Mouse (Mus musculus) megakaryocyte progenitor cell, adult 5-6 weeks (primary cell): Measurements from ENCODE around the gene Dhx58. TPM values are rescaled to one million over a fixed set of nuclear protein-coding genes. Genes with fewer than 3 reads are reported as not detected.
"Not testable (repeated sequence)": the region's sequence is repeated elsewhere in the genome, so short reads cannot be mapped to it uniquely, and the experiment has no call there.

Experiments
- ATAC-seq: replicated peaks from 2 replicates; pipeline ENCODE4 v1.8.0; 2016; ENCODE audit warnings: mild to moderate bottlenecking, moderate TSS enrichment, inconsistent platforms; ENCODE audit not compliant: poor library complexity
- total RNA-seq, 2 experiments: library from RNA; stranded (forward) in 1 of 2; stranded (reverse) in 1 of 2; fragments of 157-497, 149-512 nt in 1 of 2; fragments of 200-1000 nt in 1 of 2; gene quantifications; 2 replicates each; pipeline versions ENCODE4 v1.2.3 to v1.2.4; 2015 to 2017

Gene Dhx58
- total RNA-seq, 2 experiments from 2014 or later, result 11.1 to 11.5 TPM

GRCm38 (mm10) chr11:100702081-100702851 lies 1.8 kb downstream of the Dhx58 start:
- peak; percentile 66 for ATAC-seq

GRCm38 (mm10) chr11:100701301-100701700 lies 2.8 kb downstream of the Dhx58 start:
- peak; percentile 56 for ATAC-seq

- no peak for ATAC-seq
These were observed 3.4 kb downstream of the Dhx58 start for GRCm38 (mm10) chr11:100700710-100701109.

- no peak for ATAC-seq
These were observed 6.2 kb downstream of the Dhx58 start for GRCm38 (mm10) chr11:100697921-100698320.

GRCm38 (mm10) chr11:100694926-100695325 lies 9.1 kb downstream of the Dhx58 start:
- peak; percentile 96 for ATAC-seq

- ATAC-seq, result no peak
These were observed 10.9 kb downstream of the Dhx58 start for GRCm38 (mm10) chr11:100693154-100693553.

- 0 out of 2 replicates have a peak, but pooled peaks have one; percentile 18 for ATAC-seq
These were observed 11.9 kb downstream of the Dhx58 start, which contains the start of gene Zfp385c for GRCm38 (mm10) chr11:100692164-100692616. Zfp385c (minus strand) TSS chr11:100692455.

GRCm38 (mm10) chr11:100690389-100690788 lies 13.7 kb downstream of the Dhx58 start:
- no peak for ATAC-seq

GRCm38 (mm10) chr11:100688443-100688842 lies 15.6 kb downstream of the Dhx58 start:
- no peak for ATAC-seq

- no peak for ATAC-seq
These were observed 16.8 kb downstream of the Dhx58 start for GRCm38 (mm10) chr11:100687265-100687664.

- ATAC-seq, result no peak
These were observed 18.7 kb downstream of the Dhx58 start for GRCm38 (mm10) chr11:100685371-100685770.

GRCm38 (mm10) chr11:100684084-100684483 lies 20.0 kb downstream of the Dhx58 start:
- no peak for ATAC-seq

GRCm38 (mm10) chr11:100682526-100682925 lies 21.5 kb downstream of the Dhx58 start:
- ATAC-seq, result no peak

- ATAC-seq, result no peak
These were observed 22.2 kb downstream of the Dhx58 start for GRCm38 (mm10) chr11:100681826-100682225.

GRCm38 (mm10) chr11:100677810-100678209 lies 26.3 kb downstream of the Dhx58 start:
- no peak for ATAC-seq

- ATAC-seq, result no peak
These were observed 30.9 kb downstream of the Dhx58 start for GRCm38 (mm10) chr11:100673169-100673568.

GRCm38 (mm10) chr11:100671956-100672355 lies 32.1 kb downstream of the Dhx58 start:
- no peak for ATAC-seq

- no peak for ATAC-seq
These were observed 33.0 kb downstream of the Dhx58 start for GRCm38 (mm10) chr11:100671049-100671448.

- ATAC-seq, result no peak
These were observed 44.3 kb downstream of the Dhx58 start for GRCm38 (mm10) chr11:100659806-100660205.

- ATAC-seq, result no peak
These were observed 47.6 kb downstream of the Dhx58 start for GRCm38 (mm10) chr11:100656458-100656857.

- not testable (repeated sequence) for ATAC-seq
These were observed 48.5 kb downstream of the Dhx58 start for GRCm38 (mm10) chr11:100655589-100655988.

- ATAC-seq, result no peak
These were observed 52.3 kb downstream of the Dhx58 start for GRCm38 (mm10) chr11:100651748-100652147.

- ATAC-seq, result no peak
These were observed 52.9 kb downstream of the Dhx58 start for GRCm38 (mm10) chr11:100651205-100651604.
